Mouse (Mus musculus) midbrain, embryonic 11.5 days (tissue): ENCODE measurements around the gene Ipo11. TPM values are rescaled to one million over a fixed set of nuclear protein-coding genes. Genes with fewer than 3 reads are reported as not detected.

Experiments
- ATAC-seq: fragments of 200-750 bp; cut with Nextera tagmentation; 2 replicates; pipeline ENCODE4 v1.8.0; 2017; ENCODE audit warnings: moderate TSS enrichment, moderate library complexity; ENCODE audit not compliant: low FRiP score
- DNase-seq: peaks from one replicate; pipeline ENCODE4 v3.0.0; 2015; ENCODE audit warnings: low spot score; ENCODE audit errors: missing footprints
- H3K27ac ChIP-seq: fragments of 300-500 bp; sonication (generic); 2 replicates; pipeline ENCODE4 v1.5.1; 2014; ENCODE audit warnings: low read depth, low read length
- H3K27me3 ChIP-seq: fragments of 300-500 bp; sonication (generic); 2 replicates; pipeline ENCODE4 v1.6.1; 2014; ENCODE audit warnings: mild to moderate bottlenecking, low read length, moderate library complexity, mixed read lengths; ENCODE audit not compliant: control insufficient read depth, insufficient read depth
- H3K36me3 ChIP-seq: fragments of 300-500 bp; sonication (generic); 2 replicates; pipeline ENCODE4 v1.6.1; 2014; ENCODE audit warnings: mild to moderate bottlenecking, low read length, moderate library complexity, mixed read lengths; ENCODE audit not compliant: control insufficient read depth, insufficient read depth
- H3K4me1 ChIP-seq: fragments of 300-500 bp; sonication (generic); 2 replicates; pipeline ENCODE4 v1.6.1; 2014; ENCODE audit warnings: low read length; ENCODE audit not compliant: control insufficient read depth, insufficient read depth
- H3K4me2 ChIP-seq: fragments of 300-500 bp; sonication (generic); 2 replicates; pipeline ENCODE4 v1.6.1; 2014; ENCODE audit warnings: mild to moderate bottlenecking, moderate library complexity
- H3K4me3 ChIP-seq: fragments of 300-500 bp; sonication (generic); 2 replicates; pipeline ENCODE4 v1.5.1; 2014; ENCODE audit warnings: low read depth, low read length
- H3K9ac ChIP-seq: fragments of 300-500 bp; sonication (generic); 2 replicates; pipeline ENCODE4 v1.6.1; 2014; ENCODE audit warnings: low read length
- H3K9me3 ChIP-seq: fragments of 300-500 bp; sonication (generic); 2 replicates; pipeline ENCODE4 v1.6.1; 2016; ENCODE audit warnings: low read length; ENCODE audit not compliant: control insufficient read depth
- WGBS: fragments of 180-500 bp; shearing (Covaris S2); extraction: QIAGEN DNeasy Blood & Tissue Kit; methylation state at CpG from one replicate; pipeline ENCODE4 v1.1.7; 2014; 5-methylcytosine and 5-hydroxymethylcytosine counted together
- polyA plus RNA-seq: library from polyadenylated mRNA; unstranded; fragments of >200 nt; fragmentation: Nextera tagmentation; extraction: Ambion mirVana; gene quantifications from 2 replicates; pipeline ENCODE4 v1.2.1, GENCODE M21; 2014

The Ipo11 gene
- polyA plus RNA-seq, 1 experiment from 2014 or later, result 86.4 TPM

GRCm38 (mm10) chr13:106768807-106769206 is 168.0 kb downstream of the Ipo11 start:
- H3K27me3 ChIP-seq, result no peaks in the 10 kb centered on the region
- H3K36me3 ChIP-seq, result no peaks in the 10 kb centered on the region
- WGBS, result 91% methylated on average over 10 of the region's 10 CpGs
- H3K4me1 ChIP-seq, result no peaks in the 10 kb centered on the region
- H3K4me3 ChIP-seq, result no peak overlapping the region
- DNase-seq (no peak), ATAC-seq (no peak)
- H3K9me3 ChIP-seq, result no peaks in the 10 kb centered on the region
- H3K4me2 ChIP-seq, result no peak overlapping the region
- H3K27ac ChIP-seq, result no peak overlapping the region
- no peak overlapping the region for H3K9ac ChIP-seq

GRCm38 (mm10) chr13:106762611-106763010 is 174.1 kb downstream of the Ipo11 start:
- H3K27ac ChIP-seq, result no peak overlapping the region
- no peak overlapping the region for H3K4me2 ChIP-seq
- H3K9ac ChIP-seq, result no peak overlapping the region
- 62% methylated on average over 1 of the region's 1 CpGs for WGBS
- no peak overlapping the region for H3K4me3 ChIP-seq
- ATAC-seq, result no peak
- no peaks in the 10 kb centered on the region for H3K27me3 ChIP-seq
- no peaks in the 10 kb centered on the region for H3K4me1 ChIP-seq
- H3K9me3 ChIP-seq, result no peaks in the 10 kb centered on the region
- DNase-seq, result no peak
- no peaks in the 10 kb centered on the region for H3K36me3 ChIP-seq

GRCm38 (mm10) chr13:106761661-106762060 is 175.1 kb downstream of the Ipo11 start:
- Histone ChIP-seq H3K4me1 (no peaks in the 10 kb centered on the region), H3K27me3 (no peaks in the 10 kb centered on the region), H3K36me3 (no peaks in the 10 kb centered on the region), H3K4me2 (no peak overlapping the region), H3K27ac (no peak overlapping the region), H3K4me3 (no peak overlapping the region), H3K9ac (no peak overlapping the region), H3K9me3 (no peaks in the 10 kb centered on the region)
- ATAC-seq (0 out of 2 replicates have a peak, but pooled peaks have one; percentile 22), DNase-seq (no peak)
- WGBS, result 93% methylated on average over 1 of the region's 1 CpGs

GRCm38 (mm10) chr13:106760232-106760875 is 176.4 kb downstream of the Ipo11 start:
- no peak overlapping the region for H3K9ac ChIP-seq
- H3K4me1 ChIP-seq, result no peaks in the 10 kb centered on the region
- H3K4me2 ChIP-seq, result no peak overlapping the region
- DNase-seq (no peak), ATAC-seq (no peak)
- 79% methylated on average over 14 of the region's 14 CpGs for WGBS
- H3K4me3 ChIP-seq, result no peak overlapping the region
- H3K36me3 ChIP-seq, result no peaks in the 10 kb centered on the region
- H3K9me3 ChIP-seq, result no peaks in the 10 kb centered on the region
- no peak overlapping the region for H3K27ac ChIP-seq
- H3K27me3 ChIP-seq, result no peaks in the 10 kb centered on the region

GRCm38 (mm10) chr13:106755892-106756291 is 180.9 kb downstream of the Ipo11 start:
- Histone ChIP-seq H3K4me3 (no peak overlapping the region), H3K9ac (no peak overlapping the region), H3K4me2 (no peak overlapping the region), H3K27ac (no peak overlapping the region), H3K4me1 (no peaks in the 10 kb centered on the region), H3K36me3 (no peaks in the 10 kb centered on the region), H3K27me3 (no peaks in the 10 kb centered on the region), H3K9me3 (no peaks in the 10 kb centered on the region)
- ATAC-seq (no peak), DNase-seq (no peak)
- WGBS, result 63% methylated on average over 5 of the region's 5 CpGs

GRCm38 (mm10) chr13:106754216-106754615 is 182.5 kb downstream of the Ipo11 start:
- ATAC-seq (no peak), DNase-seq (no peak)
- no peak overlapping the region for H3K4me3 ChIP-seq
- H3K27me3 ChIP-seq, result no peaks in the 10 kb centered on the region
- H3K9ac ChIP-seq, result no peak overlapping the region
- H3K9me3 ChIP-seq, result no peaks in the 10 kb centered on the region
- 85% methylated on average over 3 of the region's 3 CpGs for WGBS
- no peak overlapping the region for H3K4me2 ChIP-seq
- H3K4me1 ChIP-seq, result no peaks in the 10 kb centered on the region
- H3K27ac ChIP-seq, result no peak overlapping the region
- H3K36me3 ChIP-seq, result no peaks in the 10 kb centered on the region

- no peaks in the 10 kb centered on the region for H3K9me3 ChIP-seq
- no peak overlapping the region for H3K9ac ChIP-seq
- ATAC-seq, result no peak
- no peaks in the 10 kb centered on the region for H3K27me3 ChIP-seq
- no peak overlapping the region for H3K27ac ChIP-seq
- no peaks in the 10 kb centered on the region for H3K36me3 ChIP-seq
- 90% methylated on average over 1 of the region's 1 CpGs for WGBS
- H3K4me2 ChIP-seq, result no peak overlapping the region
- no peak overlapping the region for H3K4me3 ChIP-seq
- no peak for DNase-seq
- H3K4me1 ChIP-seq, result no peaks in the 10 kb centered on the region
Measured at GRCm38 (mm10) chr13:106751951-106752350, 184.8 kb downstream of the Ipo11 start.

GRCm38 (mm10) chr13:106746823-106747222 is 189.9 kb downstream of the Ipo11 start:
- no peaks in the 10 kb centered on the region for H3K36me3 ChIP-seq
- H3K27ac ChIP-seq, result no peak overlapping the region
- ATAC-seq (no peak), DNase-seq (no peak)
- no peak overlapping the region for H3K9ac ChIP-seq
- H3K4me2 ChIP-seq, result no peak overlapping the region
- H3K27me3 ChIP-seq, result no peaks in the 10 kb centered on the region
- 85% methylated on average over 5 of the region's 5 CpGs for WGBS
- H3K4me1 ChIP-seq, result no peaks in the 10 kb centered on the region
- H3K4me3 ChIP-seq, result no peak overlapping the region
- no peaks in the 10 kb centered on the region for H3K9me3 ChIP-seq

GRCm38 (mm10) chr13:106745201-106745600 is 191.6 kb downstream of the Ipo11 start:
- no peak for ATAC-seq
- 64% methylated on average over 6 of the region's 6 CpGs for WGBS
- Histone ChIP-seq H3K9me3 (no peaks in the 10 kb centered on the region), H3K4me3 (no peak overlapping the region), H3K9ac (no peak overlapping the region), H3K4me2 (no peak overlapping the region), H3K4me1 (no peaks in the 10 kb centered on the region), H3K27ac (no peak overlapping the region), H3K36me3 (no peaks in the 10 kb centered on the region), H3K27me3 (no peaks in the 10 kb centered on the region)
- DNase-seq, result no peak
